Mouse (Mus musculus) erythroblast, adult 5-6 weeks (primary cell): ENCODE results near the gene Fbxw11. TPM values are rescaled to one million over a fixed set of nuclear protein-coding genes. Genes with fewer than 3 reads are reported as not detected.
"Not testable (repeated sequence)": the region's sequence is repeated elsewhere in the genome, so short reads cannot be mapped to it uniquely, and the experiment has no call there.

ENCODE experiments used
- ATAC-seq: replicated peaks from 2 replicates; pipeline ENCODE4 v1.8.0; 2016; ENCODE audit warnings: moderate number of reproducible peaks, mild to moderate bottlenecking, moderate TSS enrichment, inconsistent platforms; ENCODE audit not compliant: poor library complexity, low FRiP score, severe bottlenecking
- total RNA-seq, 2 experiments: library from RNA; stranded (forward) in 1 of 2; stranded (reverse) in 1 of 2; fragments of 150-400 nt in 1 of 2; fragments of 200-764, 138-1000 nt in 1 of 2; gene quantifications; 2 replicates each; pipeline versions ENCODE4 v1.2.3 to v1.2.4; 2015 to 2017; ENCODE audit warnings: low replicate concordance in 2 of 2

Fbxw11 gene
- total RNA-seq, 2 experiments from 2014 or later: 11.7 to 12.9 TPM

GRCm38 (mm10) chr11:32662082-32662656, 19.6 kb downstream of the Fbxw11 start:
- no peak for ATAC-seq

DNA sequence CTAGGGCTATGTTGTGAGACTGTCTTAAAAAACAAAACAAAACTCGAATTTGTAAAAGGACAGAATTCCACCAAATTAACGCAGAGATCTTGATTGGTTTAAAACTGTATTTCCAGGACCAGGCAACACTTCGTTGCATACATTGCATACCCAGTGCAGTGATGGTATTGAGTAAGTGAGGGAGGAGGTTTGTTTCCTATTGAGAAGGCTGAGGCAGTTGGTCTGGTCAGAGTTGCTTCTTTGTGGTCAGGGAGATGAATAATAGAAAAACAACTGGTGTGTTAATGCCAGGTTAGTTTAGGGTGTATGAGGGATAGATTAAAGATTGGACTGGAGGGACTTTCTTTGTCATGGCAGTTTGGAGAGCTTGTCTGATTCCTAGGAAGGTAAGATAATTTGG, 23.1 kb downstream of the Fbxw11 start:
- ATAC-seq: no peak

DNA sequence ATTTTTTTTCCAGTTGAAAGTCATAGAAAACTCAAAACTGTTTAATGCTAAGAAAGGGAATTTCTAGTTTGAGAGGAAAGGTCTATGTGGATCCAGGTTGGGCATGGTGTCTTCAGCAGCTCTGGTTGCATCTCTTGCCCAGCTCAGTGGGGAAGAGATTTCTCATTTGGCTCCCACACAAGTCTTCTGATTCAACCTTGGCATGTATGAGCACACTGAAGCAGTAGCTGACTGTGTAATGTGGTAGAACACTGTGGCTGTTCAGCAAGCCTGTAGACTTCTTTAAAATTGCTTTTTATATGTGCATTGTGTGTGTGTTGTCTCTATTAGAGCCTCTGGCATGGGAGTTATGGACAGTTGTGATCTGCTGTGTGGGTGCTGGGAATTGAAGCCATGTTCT, 24.5 kb downstream of the Fbxw11 start:
- no peak for ATAC-seq

DNA sequence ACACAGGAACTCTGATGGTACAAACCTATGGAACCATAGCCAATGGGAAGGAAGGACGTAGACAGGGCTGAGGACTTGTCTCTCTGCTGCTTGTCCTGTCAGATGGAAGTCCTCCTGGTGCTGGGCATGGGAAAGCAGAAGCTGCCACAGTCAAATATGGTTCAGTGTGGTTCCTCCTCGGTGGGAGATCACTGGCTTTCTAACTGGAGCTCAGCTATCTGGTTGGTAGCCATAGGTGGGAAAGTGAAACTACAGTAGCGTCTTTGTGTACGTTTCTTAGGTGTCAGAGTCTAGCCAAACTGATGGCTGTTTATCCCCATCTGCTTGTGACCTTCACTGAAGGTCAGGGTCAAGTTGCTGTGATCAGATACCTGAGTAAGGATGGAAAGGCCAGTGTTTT, 29.0 kb downstream of the Fbxw11 start:
- no peak for ATAC-seq

DNA sequence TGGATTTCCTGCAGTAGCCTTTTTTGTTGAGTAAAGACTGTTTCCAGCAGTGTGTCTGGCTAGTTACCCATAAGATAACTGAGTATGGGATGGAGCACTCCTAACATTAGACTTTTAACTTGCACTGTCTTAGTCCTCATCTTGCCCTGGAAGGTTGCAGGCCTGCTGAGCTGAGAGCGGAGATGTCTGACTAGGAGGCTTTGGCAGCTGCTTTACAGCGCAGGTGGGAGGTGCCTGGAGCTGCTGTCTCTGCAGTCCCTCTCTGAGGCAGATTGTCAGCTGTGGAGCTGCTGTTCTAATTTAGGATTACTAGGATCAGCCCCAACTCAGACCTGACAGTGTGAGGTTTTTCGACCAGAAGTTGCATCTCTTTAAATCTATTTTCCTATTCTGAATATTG, 34.3 kb downstream of the Fbxw11 start:
- ATAC-seq: no peak

DNA sequence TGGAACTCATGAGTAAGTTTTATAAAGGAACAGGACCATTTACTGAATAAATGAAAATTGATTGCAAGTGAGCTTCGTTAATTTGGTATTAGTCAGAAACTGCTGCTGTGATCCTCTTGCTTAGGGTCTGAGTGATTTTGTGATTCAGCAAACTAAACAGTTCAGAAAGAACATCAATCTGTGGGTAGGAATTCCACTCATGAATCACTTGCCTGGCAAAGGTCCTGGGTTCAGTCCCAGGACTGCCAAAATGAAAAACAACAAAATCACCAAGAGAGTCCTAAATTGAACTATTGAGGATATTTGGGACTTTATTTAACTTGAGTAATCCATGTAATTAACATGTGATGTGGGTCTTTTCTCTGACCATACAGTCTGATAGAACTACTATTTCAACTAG, 35.3 kb downstream of the Fbxw11 start:
- ATAC-seq: no peak

GRCm38 (mm10) chr11:32679091-32679490, 36.6 kb downstream of the Fbxw11 start:
- not testable (repeated sequence) for ATAC-seq

- no peak for ATAC-seq
These were observed 37.5 kb downstream of the Fbxw11 start for GRCm38 (mm10) chr11:32680014-32680413.

DNA sequence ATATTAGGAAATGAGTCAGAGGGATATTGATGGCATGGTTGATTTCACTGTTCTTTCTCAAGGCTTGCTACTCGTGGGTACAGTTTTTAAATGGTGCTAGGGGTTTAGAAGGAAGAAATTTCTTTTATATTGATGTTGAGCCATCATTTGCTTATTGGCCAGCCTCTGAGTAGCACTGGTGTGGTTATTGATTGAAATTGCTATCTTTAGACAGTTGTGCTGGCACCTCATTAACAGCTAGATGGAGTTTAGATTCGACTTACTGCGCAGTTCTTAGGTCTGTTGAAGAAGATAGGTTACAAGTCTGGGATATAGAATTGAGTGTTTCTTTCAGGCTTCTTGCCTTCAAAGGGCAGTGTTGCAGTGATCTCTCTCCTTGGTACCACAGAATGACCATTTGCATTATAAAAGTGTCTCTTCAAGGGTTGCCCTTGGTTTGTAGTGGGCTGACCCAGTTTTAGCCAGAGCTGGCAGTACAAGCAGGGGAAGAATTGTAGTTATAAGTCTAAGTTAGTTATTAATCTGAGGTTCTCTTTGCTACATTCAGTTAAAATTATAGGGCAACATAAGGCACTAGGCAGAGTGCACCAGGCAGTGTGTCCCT, 38.8 kb downstream of the Fbxw11 start:
- no peak for ATAC-seq

DNA sequence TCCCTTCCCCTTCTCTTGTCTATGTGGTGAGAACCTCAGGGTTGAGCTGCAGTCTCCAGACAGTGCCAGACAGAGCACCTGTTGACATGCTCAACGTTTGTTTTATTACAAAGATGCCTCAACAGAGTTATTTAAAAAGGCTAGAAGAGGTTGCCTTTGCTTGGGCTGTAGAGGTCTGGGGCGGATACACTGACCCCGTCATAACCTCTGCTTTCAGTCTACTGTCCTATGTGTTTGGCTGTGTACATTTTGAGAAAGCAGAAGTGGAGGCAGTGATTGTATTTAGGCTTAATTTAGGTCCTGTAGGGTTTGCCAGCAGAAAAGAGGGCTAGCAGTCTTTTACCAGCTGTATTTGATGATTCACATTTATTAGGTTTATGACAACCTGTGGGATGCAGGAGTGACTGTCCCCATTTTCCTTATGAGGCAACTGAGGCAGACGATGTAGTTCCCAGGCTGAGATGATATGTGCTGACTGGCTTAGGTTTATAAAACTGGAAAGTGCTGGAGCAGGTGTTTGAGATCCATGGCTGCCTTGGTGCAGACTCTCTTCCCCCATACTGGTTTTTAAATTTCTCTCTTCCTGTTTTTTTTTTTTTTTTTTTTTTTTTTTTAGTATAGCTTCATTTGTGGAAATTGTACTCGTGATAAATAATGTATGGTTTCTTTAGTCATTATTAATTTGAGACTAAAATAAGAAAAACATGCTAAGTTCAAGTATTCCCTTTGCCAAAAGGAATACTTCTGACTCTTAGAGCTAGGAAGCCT, 40.0 kb downstream of the Fbxw11 start:
- no peak for ATAC-seq

DNA sequence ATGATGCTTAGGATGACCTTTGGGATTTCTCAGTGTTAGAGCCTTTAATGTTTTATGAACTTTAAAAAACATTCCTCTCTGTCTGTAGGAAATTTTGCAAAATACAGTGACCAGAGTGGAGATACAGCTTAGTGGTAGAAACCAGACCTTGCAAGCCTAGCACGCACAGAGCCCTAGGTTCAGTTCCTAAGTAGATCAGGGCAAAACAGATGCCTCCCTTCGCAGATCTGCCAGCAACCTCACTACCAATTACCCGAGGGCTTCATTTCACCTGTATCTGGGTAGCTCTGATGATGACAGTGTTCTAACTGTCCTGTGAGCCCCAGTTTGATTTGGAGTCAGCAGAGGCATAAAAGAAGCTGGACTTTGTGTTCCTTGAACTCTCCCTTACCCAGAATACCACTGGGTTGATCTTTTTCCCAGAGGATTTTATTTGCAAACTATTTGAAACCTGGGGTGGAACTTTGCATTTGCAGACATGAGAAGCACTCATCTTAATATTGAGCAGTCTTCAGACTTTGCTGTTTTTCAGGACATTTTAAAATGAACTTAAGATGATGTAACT, 42.2 kb downstream of the Fbxw11 start:
- no peak for ATAC-seq

DNA sequence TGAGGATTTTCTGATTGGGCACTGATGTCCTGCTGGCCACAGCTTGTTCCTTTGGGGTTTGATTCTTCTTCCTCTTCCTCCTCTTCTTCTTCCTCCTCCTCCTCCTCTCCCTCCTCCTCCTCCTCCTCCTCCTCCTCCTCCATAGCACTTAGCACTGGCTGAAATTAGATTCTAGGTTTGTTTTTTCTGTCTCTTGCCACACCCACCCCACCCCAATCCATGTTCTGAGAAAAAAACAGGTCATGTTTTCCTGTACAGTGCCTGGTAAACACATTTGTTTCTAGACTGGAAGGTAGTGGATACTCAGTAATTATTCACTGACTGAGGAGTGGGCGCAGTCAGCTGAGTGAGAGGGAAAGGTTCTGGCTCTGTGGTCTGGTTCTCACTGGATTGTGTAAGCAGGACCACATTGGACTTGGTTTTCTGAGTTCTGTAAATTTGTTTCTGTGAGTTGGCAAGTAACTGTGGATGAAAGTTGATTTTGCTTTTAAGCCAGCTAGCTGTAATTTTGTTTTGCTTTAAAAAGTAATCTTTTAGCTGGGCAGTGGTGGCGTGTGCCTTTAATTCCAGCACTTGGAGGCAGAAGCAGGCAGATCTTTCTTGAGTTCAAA, 45.8 kb downstream of the Fbxw11 start:
- no peak for ATAC-seq

GRCm38 (mm10) chr11:32689510-32689909, 47.0 kb downstream of the Fbxw11 start:
- no peak for ATAC-seq

DNA sequence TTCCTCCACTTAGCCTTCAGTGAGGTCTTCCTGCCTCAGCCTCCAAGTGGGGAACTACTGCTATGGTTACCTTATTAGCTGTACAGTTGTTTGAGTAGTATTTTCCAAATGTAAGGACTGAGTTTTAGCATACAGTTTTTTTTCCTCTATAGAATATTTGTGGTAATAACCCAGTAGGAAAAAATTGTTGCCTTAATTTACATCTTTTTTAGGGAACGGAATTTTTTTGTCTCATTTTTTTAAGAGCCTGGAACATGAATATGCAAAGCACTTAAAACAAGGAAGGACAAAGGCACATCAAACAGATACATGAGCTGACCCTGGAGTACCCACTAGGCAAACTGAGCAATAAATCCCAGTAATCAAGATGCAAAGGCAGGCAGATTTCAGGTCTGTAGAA, 50.3 kb downstream of the Fbxw11 start:
- ATAC-seq: no peak

DNA sequence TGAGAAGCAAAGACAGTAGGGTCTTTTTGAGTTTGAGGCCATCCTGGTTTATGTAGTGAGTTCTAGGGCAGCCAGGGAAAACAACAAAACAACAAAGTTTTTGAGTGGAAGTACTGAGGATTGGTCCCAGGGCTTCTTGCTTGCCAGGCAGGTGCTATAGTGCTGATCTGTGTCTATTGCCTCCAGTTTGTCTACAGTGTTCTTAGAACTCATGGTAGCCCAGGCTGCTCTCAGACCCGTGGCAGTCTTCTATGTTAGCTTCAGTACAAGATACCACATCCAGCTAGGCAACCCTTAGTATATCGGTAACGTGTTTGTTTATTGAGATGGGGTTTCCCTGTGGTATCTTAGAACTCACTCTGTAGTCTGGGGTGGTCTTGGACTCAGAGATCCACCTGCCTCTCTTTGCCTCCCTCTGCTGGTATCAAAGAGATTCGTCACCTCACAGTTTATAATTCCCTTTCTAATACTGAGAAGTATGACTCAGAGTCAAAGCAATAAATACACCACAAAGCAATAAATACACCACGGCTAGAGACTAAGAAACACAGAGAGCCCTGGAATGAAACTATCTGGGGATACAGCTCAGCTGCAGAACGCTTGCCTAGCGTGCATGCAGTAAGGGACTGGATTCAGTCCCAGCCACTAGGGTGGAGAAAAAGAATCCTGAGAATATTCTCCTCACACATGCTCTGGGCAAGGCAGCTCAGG, 51.1 kb downstream of the Fbxw11 start:
- no peak for ATAC-seq

DNA sequence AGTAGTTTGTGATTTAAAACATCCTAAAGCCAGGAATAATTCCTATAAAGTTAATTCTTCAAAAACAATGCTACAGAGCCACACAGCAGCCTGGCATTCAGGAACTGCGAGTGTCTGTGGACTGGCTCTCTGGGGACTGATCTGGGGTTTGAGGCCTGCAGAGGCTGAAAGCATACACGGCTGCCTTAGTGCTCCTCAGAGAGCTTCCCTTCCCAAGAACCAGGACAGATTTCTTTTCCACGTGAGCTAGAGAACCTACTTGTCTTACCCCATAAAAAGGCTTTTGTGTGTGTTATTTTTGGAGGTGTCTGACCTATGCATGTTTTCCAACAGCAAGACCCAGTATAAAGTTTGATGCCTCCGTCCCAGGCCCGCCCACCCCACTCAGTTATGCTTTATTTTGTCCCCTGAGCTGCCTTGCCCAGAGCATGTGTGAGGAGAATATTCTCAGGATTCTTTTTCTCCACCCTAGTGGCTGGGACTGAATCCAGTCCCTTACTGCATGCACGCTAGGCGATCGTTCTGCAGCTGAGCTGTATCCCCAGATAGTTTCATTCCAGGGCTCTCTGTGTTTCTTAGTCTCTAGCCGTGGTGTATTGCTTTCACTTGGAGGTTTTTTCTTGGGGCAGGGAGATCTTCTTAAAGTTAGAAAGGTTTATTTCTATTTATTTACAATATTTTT, 51.9 kb downstream of the Fbxw11 start:
- not testable (repeated sequence) for ATAC-seq

DNA sequence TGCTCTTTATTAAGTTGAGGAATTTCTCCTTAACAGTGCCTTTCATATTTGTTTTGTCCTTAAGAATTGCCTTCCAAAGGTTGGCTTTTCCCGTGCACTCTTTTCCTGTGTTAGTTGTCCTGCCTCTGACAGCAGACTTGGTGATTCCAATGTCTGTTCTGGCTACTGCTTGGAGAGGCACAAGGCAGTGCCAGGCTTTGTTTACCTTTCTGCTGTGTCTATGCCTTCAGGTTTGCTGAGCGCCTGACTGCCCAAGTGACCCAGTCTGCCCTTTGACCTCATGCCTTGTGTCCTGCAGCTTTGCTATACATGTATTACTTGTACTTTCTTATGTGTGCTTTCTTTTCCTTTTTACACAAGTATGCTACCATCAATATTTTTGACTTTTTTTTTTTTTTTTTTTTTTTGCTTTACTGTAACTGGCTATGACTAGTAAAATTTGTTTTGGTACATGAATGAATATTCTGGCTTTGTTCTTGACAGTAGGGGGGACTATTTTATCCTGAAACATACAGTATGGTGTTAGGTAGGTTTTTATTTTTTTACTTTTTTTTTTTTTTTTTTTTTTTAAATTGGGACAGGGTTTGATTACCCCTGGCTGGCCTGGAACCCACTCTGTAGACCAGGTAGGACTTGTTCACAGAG, 54.0 kb downstream of the Fbxw11 start:
- ATAC-seq: no peak

DNA sequence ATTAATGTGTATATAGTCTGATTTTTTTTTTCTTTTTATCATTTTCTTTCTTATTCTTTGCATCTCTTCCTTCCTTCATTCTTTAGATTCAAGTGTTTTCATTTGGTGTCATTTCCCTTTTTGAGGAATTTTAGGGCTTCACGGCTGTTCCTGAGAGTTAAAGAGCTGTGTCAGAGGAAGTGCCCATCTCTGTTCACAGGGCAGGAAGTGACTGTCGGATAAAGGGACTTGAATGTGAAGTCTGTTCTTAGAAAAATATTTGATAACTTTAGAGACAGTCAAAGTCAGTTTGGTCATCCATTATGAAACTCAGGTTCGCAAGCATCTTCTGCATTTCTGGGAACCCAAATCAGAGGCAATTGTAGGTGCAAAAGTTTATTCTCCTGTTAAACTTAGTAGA, 55.2 kb downstream of the Fbxw11 start:
- no peak for ATAC-seq

DNA sequence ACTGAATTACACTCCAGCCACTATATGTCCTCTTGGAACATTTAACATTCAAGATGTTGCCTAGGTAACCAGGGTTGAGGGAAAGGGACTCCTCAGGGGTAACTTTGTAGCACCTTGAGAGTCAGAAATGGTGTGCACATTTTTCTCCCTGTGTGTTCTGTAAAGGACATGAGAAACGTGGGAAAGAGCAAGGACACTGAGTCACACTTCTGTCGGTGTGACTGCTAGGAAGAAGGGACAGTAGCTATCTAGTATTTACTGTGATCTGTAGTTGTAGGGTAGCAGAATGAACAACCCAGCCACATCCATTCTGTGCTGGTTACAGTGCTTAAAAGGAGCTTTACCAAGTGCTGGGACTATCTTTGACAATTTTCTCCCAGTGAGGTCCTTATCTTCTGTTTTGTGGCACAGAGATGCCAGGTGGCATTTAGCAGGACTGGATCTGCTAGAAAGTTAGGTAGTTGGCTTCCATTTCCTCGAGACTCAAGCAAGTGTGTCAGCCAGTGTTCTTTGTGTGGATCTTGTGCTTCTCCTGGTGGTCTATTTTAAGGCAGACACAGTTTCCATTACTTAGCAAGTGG, 57.5 kb downstream of the Fbxw11 start:
- ATAC-seq: no peak
